Mouse (Mus musculus): ENCODE data around the gene Dnmt1. TPM values are rescaled to one million over a fixed set of nuclear protein-coding genes. Genes with fewer than 3 reads are reported as not detected.

Dnmt1 gene
- total and polyA plus RNA-seq, 3 experiments = 412 to 1,953 (median 681) TPM

GRCm38 (mm10) chr9:20987953-20988352 lies 28.3 kb upstream of the Dnmt1 start:
- TF ChIP-seq JUND (IDR thresholded peaks at IDR 0.05; ENCODE audit: low read depth, low read length) = no peak
- no peak for TF ChIP-seq GABPA (IDR thresholded peaks at IDR 0.05; ENCODE audit: low read depth, low read length)
- TF ChIP-seq POLR2AphosphoS2 (IDR thresholded peaks at IDR 0.05; ENCODE audit: low read length) = no peak
- no peak for TF ChIP-seq MAFK (IDR thresholded peaks at IDR 0.05; ENCODE audit: borderline replicate concordance, low read depth, low read length)
- TF ChIP-seq MAZ (IDR thresholded peaks at IDR 0.05; ENCODE audit: low read depth, low read length) = no peak
- TF ChIP-seq ZC3H11A (IDR thresholded peaks at IDR 0.05; ENCODE audit: low read depth, low read length) = no peak
- TF ChIP-seq ZMIZ1 (IDR thresholded peaks at IDR 0.05; ENCODE audit: low read depth, low read length) = no peak
- TF ChIP-seq POLR2A (IDR thresholded peaks at IDR 0.05; ENCODE audit: control insufficient read depth in 1 of 2, insufficient read depth in 1 of 2, low read depth in 1 of 2, low read length in 2 of 2, poor library complexity in 1 of 2) = no peak
- no peak for TF ChIP-seq BHLHE40 (IDR thresholded peaks at IDR 0.05; ENCODE audit: borderline replicate concordance, low read depth, low read length)
- no peak for TF ChIP-seq ELF1 (IDR thresholded peaks at IDR 0.05; ENCODE audit: low read depth, low read length)
- no peak for TF ChIP-seq E2F4 (IDR thresholded peaks at IDR 0.05; ENCODE audit: borderline replicate concordance, low read depth, low read length)
- TF ChIP-seq KAT2A (conservative IDR thresholded peaks at IDR 0.05; ENCODE audit: low read depth, low read length) = no peak
- TF ChIP-seq MYC (IDR thresholded peaks at IDR 0.05; ENCODE audit: low read depth, low read length) = no peak
- no peak for TF ChIP-seq ZKSCAN1 (IDR thresholded peaks at IDR 0.05; ENCODE audit: low read depth, low read length)
- no peak for TF ChIP-seq ETS1 (IDR thresholded peaks at IDR 0.05; ENCODE audit: low read depth, low read length)
- TF ChIP-seq MXI1 (IDR thresholded peaks at IDR 0.05; ENCODE audit: low read depth, low read length) = no peak
- no peak for TF ChIP-seq NELFE (IDR thresholded peaks at IDR 0.05; ENCODE audit: low read depth, low read length)
- TF ChIP-seq RCOR1 (IDR thresholded peaks at IDR 0.05; ENCODE audit: low read depth, low read length) = no peak
- Histone ChIP-seq H3K79me2 (ENCODE audit: control insufficient read depth, insufficient read depth, low read length, poor library complexity) (no peaks in the 10 kb centered on the region), H3K4me3 (ENCODE audit: control insufficient read depth in 1 of 2, insufficient read depth in 1 of 2, low read depth in 2 of 2, low read length in 2 of 2) (no peak overlapping the region), H3K9ac (ENCODE audit: control insufficient read depth, low read depth, low read length, poor library complexity, severe bottlenecking) (no peak overlapping the region), H3K4me1 (ENCODE audit: control insufficient read depth in 1 of 2, insufficient read depth in 2 of 2, low read length in 2 of 2) (peaks cover 3 to 7% of the 10 kb centered on the region in 2 experiments; a peak in 3 of 4 replicates), H3K27ac (ENCODE audit: control insufficient read depth, low read depth, low read length) (no peak overlapping the region), H3K36me3 (ENCODE audit: control insufficient read depth in 1 of 2, insufficient read depth in 2 of 2, low read length in 2 of 2) (peaks cover 0 to 8% of the 10 kb centered on the region in 2 experiments; a peak in 2 of 4 replicates), H3K9me3 (replicated peaks; ENCODE audit: insufficient read depth, low read length) (no peaks in the 10 kb centered on the region), H3K27me3 (ENCODE audit: control insufficient read depth in 1 of 2, insufficient read depth in 2 of 2, low read length in 2 of 2) (peaks cover 5 to 13% of the 10 kb centered on the region in 2 experiments; a peak in 2 of 4 replicates)
- no peak for DNase-seq (ENCODE audit: low read depth, low spot score)

- DNase-seq (ENCODE audit: low read depth, low spot score) = no peak
- TF ChIP-seq MEF2A (IDR thresholded peaks at IDR 0.05; ENCODE audit: extremely low read depth, insufficient replicate concordance, low read depth, low read length, poor library complexity, severe bottlenecking) (no peak), ZKSCAN1 (IDR thresholded peaks at IDR 0.05; ENCODE audit: low read depth, low read length) (no peak)
- Histone ChIP-seq H3K4me3 (ENCODE audit: control insufficient read depth in 1 of 2, insufficient read depth in 1 of 2, low read depth in 2 of 2, low read length in 2 of 2) (no peak overlapping the region), H3K79me2 (ENCODE audit: control insufficient read depth, insufficient read depth, low read length, poor library complexity) (no peaks in the 10 kb centered on the region), H3K9ac (ENCODE audit: control insufficient read depth, low read depth, low read length, poor library complexity, severe bottlenecking) (no peak overlapping the region), H3K36me3 (ENCODE audit: control insufficient read depth in 1 of 2, insufficient read depth in 2 of 2, low read length in 2 of 2) (peaks cover 0 to 10% of the 10 kb centered on the region in 2 experiments; a peak in 2 of 4 replicates), H3K27ac (ENCODE audit: control insufficient read depth, low read depth, low read length) (no peak overlapping the region), H3K9me3 (replicated peaks; ENCODE audit: insufficient read depth, low read length) (no peaks in the 10 kb centered on the region), H3K4me1 (ENCODE audit: control insufficient read depth in 1 of 2, insufficient read depth in 2 of 2, low read length in 2 of 2) (peaks cover 5 to 9% of the 10 kb centered on the region in 2 experiments; a peak in 3 of 4 replicates), H3K27me3 (ENCODE audit: control insufficient read depth in 1 of 2, insufficient read depth in 2 of 2, low read length in 2 of 2) (peaks cover 5 to 13% of the 10 kb centered on the region in 2 experiments; a peak in 2 of 4 replicates)
Observed at GRCm38 (mm10) chr9:20986952-20987686, 27.4 kb upstream of the Dnmt1 start.
